Mouse (Mus musculus): ENCODE measurements around the gene Arid4b.
"Not testable (repeated sequence)": the region's sequence is repeated elsewhere in the genome, so short reads cannot be mapped to it uniquely, and the experiment has no call there.

The Arid4b gene

DNA sequence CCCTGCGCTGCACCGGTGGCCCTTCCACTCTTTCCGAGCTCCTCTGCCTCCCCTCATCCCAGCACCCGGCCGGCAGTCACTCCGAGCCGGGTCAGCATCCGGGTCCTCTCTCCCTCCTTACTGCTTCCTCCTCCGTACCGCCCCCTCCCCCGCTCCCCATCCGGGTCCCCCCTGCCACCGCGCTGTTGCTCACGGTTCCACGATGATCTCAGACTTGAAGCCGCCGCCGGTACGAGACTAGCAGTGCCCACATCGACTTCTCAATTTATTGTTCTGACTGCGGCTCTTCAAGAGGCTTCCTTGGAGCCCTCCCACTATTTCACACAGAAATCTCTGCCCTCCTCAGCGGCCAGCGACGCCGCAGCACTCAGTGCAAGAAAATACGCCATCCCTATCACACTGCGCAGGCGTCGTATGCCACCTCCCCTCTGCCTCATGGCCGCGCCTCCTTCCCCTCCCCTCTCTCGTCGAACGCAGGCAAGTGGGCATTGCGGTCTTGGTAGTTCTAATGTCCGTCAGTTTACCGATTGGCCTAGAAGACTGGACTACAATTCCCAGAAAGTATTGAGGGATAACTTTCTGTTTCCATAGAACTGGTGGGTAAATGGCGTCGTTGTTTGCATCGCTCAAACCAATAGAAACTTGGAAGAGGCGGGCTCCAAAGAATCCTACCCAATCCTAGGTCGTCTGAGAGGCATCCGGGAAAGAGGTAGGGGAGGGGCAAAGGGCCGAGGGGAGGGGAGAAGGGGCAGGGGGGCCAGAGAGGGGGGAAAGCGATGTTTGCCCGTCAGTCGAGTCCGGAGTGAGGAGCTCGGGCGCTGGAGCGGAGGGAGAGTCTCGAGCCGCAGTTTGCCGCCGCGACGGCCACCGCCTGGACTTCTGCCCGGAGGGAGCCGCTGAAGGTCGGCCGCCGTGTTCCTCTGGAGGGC lies at the start of gene Arid4b, which contains the start of gene Ggps1:
Gene Arid4b, plus strand, starts transcription at position 220 of the 929 bp plus-strand sequence.
Gene Ggps1, minus strand, starts transcription at position 476 of the 929 bp plus-strand sequence.
- in situ Hi-C loops (cut with MboI, MseI) = loop anchor here (25.0 kb wide), 1 partner anchor 476 kb away; the partner anchor contains the start of gene Lyst

DNA sequence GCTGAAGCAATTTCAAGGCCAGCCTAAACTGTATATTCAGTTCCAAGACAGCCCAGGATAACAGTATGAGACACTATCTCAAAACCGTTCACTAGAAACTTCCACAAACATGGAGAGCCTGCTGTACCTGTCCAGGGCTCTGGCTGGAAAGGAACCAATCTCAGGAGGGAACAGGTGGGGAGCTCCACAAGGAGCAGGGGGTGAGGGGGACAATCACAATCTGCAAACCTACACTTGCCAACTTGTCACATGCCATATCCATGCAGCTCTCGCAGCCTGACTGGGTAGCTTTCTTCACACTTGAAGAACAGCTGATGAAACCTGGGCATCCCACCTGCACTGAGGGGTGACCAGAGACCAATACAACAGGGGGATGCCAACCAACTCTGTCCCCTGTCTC lies 49.0 kb upstream of the Arid4b start:
- in situ Hi-C loops (cut with MboI, MseI) = no loop called here

DNA sequence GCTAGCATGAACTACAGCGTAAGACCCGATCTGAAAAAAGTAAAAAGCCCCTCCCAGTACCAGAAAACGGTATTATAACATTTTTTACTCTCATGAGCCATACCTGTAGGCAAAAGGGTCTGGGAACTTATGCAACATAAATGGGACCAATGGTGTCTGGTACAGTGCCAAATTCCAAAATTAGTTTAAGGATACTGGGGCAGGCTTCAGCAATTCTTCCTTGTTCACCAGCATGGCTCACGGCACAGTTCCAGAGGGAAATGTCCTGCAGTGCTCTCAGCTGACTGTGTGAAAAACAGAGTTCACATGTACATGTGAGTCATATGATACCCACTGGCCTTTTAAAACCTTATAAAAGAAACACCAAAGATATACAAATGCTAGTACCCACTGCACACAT lies 48.5 kb upstream of the Arid4b start:
- in situ Hi-C loops (cut with MboI, MseI) = no loop called here

DNA sequence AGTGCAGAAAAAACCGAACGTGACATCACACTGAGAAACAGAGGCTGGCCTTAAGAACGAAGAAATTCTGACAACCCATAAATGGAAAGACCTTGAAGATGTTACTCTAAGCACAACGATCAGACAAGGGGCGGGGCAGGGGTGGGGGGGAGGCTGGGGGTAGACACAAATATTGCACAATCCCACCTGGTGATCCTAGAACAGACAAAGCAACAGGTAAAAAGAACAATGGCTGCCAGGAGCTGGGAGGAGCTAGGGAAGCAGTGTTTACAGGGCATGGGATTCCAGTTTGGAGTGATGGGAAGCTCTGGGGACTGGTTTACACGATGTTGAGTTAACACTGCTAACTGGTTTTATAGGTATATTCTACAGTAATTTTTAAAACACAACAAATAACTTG lies 47.4 kb upstream of the Arid4b start:
- in situ Hi-C loops (cut with MboI, MseI) = no loop called here

DNA sequence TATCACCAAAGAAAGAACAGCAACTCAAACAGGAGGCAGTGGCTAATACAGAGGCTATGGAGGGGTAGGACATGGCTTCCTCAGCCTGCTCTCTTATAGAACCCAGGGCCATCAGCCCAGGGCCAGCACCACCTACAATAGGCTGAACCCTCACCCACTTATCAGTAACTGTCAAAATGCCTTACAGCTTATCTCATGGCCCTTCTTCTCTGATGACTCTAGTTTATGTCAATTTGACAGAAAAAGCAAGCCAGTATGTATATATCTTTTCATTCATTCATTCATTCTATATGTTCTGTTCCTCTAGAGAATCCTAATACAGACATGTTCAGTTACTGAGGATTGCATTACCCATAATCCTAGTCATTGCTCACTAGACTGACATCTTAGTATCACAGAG lies 44.7 kb upstream of the Arid4b start:
- in situ Hi-C loops (cut with MboI, MseI) = no loop called here

DNA sequence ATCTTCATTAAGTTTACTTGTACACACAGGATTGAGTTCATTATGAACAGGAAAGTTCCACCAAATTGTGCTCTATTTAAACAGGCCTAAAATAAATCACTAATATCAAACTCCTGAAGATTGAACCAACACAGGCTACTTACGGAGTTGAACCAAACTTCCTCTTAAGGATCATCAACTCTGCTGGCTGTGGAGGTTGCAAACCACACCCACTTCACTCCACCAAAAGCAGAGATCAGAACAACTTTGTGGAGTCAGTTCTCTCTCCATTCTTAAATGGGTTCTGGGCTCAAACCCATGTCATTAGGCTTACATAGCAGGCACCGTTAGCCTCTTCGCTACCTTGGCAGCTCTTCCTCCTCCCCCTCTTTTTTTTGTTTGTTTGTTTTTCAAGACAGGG lies 44.2 kb upstream of the Arid4b start:
- in situ Hi-C loops (cut with MboI, MseI) = no loop called here

DNA sequence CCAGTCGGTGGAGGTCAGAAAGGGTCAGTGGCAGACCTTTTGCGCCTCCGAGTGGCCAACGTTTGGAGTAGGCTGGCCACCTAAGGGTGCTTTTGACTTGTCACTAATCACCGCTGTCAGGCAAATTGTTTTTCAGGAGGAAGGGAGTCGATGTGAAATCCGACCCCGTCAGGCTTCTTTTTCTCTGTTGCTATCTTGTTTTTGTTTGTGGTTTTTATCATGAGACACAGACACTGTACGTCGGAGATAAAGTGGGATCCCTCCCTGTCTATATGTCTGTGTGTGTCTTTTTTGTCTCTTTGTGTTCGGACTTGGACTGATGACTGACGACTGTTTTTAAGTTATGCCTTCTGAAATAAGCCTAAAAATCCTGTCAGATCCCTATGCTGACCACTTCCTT lies 41.6 kb upstream of the Arid4b start:
- in situ Hi-C loops (cut with MboI, MseI) = not testable (repeated sequence)

DNA sequence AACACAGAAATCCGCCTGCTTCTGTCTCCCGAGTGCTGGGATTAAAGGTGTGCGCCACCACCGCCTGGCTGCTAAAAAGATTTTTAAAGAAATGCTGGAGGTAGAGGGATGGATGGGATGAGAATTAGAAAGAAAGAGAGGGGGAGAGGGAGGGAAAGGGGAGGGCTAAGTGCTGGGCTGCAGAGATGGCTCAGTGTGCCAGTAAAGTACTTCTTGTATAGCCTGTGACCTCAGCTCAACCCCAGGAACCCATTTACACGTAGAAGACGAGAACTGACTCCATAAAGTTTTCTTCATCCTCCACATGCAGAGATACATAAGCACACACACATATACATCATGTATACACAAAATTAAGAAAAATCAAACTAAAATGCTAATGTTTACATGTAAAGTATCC lies 37.5 kb upstream of the Arid4b start:
- in situ Hi-C loops (cut with MboI, MseI) = no loop called here

DNA sequence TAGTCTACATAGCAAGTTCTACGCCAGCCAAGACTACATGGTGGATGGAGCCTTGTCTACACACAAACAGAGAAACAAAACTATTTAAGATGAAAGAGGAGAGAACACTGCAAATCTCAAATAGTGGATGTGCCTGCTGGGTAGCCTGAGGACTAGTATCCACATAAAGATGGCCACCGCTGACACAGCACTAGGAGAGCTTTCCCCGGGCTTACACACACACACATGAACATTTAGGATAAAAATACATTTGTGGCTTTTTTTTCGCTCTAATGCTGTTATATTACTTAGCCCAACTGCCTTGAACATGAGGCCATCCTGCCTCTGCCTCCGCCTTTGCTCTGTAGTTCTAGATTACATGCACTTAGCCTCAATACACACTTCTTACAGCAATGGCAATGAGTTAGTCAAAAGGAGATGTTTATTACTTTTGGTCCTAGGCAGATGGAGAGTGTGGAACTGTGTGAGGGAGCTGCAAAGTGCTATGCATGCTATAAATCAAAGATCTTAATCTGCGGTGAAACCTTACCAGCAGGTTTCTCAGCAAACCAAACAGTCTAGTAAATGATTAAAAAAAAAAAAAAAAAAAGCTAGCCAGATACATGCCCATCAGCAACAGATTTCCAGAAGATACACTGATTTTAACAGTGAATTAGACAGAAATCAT lies 36.7 kb upstream of the Arid4b start:
- in situ Hi-C loops (cut with MboI, MseI) = no loop called here

DNA sequence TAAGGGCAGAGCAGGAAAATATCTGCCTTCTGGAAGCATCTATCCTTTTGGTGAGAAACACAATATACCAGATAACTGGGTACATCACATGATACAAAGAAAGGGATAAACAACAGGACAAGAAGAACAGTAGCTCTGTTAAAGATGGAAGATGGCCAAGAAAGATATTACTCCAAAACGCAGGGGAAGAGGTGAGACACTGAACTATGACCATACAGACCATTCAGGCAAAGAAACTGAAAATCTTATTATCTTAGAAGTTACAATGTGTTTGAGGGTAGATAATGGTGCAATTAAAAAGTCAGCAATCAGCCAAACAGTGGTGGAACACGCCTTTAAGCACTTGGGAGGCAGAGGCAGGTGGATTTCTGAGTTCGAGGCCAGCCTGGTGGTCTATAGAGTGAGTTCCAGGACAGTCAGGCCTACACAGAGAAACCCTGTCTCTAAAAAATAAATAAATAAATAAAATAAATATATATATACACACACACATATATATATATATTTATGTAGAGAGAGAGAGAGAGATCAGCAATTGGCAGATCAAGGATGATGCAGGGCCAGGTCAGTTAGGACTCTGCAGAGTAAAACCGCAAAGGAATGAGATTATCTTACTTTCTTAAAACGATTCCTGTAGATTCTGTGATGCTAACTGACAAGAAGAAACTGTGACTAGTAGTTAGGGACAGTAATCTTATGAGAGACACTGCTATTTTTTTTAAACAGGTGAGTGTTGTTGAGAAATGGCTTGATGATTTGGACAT lies 29.5 kb upstream of the Arid4b start:
- in situ Hi-C loops (cut with MboI, MseI) = no loop called here

DNA sequence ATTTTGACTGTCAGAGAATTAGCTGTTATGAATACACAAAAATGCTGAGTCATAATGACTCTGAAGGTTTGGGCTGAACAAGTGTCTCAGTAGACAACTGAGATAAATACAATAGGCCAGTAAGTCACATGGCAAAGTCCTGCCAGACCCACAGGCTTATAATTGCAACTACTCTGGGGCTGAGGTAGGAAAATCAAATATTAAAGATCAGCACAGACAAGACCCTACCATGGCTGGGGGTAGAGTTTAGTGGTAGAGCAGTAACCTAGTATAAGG lies 29.0 kb upstream of the Arid4b start:
- in situ Hi-C loops (cut with MboI, MseI) = no loop called here

DNA sequence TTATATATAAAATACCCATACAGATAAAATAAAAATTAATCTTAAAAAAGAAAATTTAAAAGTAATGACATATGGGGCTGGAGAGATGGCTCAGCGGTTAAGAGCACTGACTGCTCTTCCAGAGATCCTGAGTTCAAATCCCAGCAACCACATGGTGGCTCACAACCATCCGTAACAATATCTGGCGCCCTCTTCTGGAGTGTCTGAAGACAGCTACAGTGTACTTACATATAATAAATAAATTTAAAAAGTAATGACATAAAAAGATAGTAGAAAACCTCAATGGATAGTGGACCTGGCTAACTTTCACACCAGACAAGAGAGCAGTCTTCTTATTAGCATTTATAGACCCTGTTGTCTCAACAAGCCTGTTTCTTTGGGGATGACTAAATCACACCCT lies 27.7 kb upstream of the Arid4b start:
- in situ Hi-C loops (cut with MboI, MseI) = not testable (repeated sequence)

DNA sequence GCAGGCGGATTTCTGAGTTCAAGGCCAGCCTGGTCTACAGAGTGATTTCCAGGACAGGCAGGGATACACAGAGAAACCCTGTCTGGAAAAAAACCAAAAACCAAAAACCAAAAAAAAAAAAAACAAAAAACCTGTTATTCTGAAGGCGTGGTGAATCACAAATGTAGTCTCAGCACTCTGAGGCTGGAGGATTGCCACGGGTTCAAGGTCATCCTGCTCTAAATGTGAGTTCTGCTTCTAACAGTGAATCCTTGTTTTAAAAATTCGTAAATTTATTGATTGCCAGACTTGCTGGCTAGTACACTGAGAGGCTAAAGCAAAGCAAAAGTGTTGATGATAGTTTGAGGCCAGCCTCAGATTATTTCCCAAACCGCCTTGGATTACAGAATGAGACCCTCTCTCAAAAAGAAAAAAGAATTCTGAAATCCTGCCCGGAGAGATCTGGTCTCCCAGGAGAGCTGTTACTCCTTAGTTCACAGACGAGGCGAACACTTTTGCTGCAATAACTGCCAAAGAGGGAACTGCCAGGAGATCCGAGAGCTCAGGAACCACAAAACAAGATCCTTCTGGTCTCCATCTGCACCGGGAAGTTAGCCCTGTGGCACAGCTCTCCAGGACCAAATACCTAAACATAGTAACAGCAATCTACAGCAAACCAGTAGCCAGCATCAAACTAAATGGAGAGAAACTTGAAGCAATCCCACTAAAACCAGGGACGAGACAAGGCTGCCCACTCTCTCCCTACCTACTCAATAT lies 27.0 kb upstream of the Arid4b start:
- in situ Hi-C loops (cut with MboI, MseI) = no loop called here

DNA sequence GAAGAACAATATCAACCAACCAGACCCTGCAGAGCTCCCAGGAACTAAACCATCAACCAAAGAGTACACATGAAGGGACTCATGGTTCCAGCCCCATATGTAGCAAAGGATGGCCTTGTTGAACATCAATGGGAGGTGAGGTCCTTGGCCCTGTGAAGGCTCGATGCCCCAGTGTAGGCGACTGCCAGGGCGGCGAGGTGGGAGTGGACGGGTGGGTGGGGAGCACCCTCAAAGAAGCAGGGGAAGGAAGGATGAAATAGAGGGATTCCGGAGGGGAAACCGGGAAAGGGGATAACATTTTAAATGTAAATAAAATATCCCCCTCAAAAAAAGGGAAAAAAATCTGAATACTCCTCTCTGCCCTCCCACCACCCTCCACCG lies 24.1 kb upstream of the Arid4b start:
- in situ Hi-C loops (cut with MboI, MseI) = no loop called here

DNA sequence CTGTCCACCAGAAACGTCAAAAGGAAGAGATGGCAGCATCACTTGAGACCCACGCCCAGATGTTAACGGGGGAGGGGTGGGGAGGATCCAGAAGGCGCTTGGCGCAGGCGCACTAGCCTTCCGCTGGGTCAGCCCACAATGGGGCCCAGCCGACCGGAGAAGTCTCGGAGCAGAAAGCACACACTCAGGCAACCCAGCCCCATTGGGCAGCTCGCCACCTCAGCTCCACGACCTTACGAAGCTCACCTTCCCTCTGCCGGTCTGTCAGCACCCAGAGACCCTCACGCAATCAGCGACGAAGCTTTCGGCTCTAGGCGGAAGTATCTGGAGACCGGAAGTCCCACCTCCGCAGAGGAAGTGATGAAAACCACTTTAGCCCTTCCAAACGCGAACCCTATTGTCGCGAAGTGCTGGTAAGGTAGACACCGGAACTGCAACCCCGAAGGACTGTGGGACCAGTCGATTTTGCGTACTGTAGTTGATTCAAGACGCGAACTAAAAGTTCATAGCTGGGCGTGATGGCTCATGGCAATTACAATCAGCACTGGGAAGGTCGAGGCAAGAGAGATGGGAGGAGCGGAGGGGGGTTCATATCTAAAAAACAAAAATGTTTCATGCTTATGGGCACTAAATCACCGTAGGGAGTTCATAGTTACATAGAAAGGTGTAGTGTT lies 23.6 kb upstream of the Arid4b start, which contains the start of gene Tbce:
Gene Tbce, minus strand, starts transcription at position 347 of the 674 bp plus-strand sequence.
- in situ Hi-C loops (cut with MboI, MseI) = no loop called here

DNA sequence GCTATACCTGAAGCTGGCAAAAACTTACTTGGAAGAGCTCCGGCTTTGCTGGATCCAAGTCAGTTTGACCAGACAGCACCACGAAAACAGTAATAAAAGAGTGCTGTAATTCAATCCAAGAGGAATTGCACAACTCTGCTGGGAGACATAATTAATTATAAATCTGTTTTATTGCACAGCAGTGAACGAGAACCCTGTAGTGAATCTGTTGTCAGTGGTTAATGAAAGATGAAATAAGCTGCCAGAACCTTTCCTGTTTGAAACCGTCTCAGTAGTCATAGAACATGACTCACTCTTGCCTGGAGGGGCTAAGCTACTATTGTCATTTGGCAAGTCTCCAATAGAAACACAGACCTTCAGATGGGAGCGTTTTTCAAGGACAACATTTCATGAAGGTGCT lies 22.8 kb upstream of the Arid4b start:
- in situ Hi-C loops (cut with MboI, MseI) = no loop called here

DNA sequence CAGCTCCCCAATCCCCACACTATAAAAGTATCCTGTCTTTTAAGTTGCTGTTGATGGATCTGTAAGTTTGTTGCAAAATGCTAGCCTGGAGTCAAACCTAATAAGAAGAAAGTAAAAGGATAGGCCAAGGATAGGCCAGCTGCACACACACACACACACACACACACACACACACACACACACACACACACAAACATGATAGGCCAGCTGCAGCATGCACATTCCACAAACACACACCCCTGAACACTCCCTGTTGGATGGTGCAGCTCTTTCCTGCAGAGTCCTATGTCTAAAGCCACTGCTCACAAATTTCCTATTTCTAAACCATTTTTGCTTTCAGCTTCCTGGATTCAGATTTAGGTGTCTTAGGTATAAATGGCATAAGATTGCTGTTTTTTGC lies 19.2 kb upstream of the Arid4b start:
- in situ Hi-C loops (cut with MboI, MseI) = no loop called here

DNA sequence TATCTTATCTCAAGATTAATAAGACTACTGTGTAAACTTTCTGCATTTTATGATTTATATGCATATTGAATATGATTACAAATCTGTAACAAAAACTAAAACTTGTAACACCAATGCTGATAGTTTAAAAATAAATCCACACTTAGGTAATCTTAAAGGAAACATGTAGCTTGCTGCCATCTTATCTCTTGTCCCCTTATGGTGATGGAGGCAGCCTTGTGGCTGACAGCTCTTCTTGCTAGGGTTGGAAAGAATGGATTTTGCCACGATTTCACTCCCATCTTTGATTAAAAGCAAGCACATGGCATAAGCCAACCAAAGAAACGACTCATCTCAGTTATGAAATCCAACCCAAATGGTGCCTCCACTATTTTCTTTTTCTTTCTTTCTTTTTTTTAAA lies 18.5 kb upstream of the Arid4b start:
- in situ Hi-C loops (cut with MboI, MseI) = no loop called here

DNA sequence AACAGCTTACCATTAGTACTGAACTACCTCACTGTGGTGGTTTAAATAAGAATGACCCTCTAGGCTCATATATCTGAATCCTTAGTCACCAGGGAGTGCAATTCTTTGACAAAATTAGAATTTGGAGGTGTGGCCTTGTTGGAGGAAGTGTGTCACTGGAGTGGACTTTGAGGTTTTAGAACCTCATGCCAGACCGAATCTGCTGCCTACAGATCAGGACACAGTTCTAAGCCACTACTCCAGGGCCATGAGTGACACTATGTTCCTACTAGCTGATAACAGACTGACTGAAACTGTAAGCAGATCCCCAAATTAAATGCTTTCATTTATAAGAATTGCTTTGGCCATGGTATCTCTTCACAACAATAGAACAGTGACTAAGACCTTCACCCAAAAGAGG lies 13.2 kb upstream of the Arid4b start:
- in situ Hi-C loops (cut with MboI, MseI) = loop anchor here (10.0 to 25.0 kb wide), 2 partner anchors 85 to 463 kb away; partner anchors contain the start of gene Lyst

DNA sequence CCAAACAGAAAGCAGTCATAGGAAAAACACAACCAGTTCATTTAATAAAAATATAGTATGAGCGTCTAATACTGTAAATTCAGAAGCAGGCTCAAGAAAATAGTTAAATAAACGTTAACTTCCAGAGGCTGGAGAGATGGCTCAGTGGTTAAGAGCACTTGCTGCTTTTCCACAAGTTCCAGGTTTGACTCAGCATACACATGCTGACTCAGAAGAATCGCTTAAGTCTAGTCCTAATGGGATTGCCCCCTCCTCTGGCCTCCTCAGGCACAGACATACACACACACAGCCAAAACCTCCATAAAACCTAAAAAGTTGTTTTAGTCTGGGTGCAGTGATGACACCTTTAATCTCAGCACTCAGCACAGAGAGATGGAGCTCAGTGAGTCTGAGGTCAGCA lies 6.2 kb upstream of the Arid4b start:
- in situ Hi-C loops (cut with MboI, MseI) = loop anchor here (10.0 to 25.0 kb wide), 2 partner anchors 92 to 470 kb away; partner anchors contain the start of gene Lyst

DNA sequence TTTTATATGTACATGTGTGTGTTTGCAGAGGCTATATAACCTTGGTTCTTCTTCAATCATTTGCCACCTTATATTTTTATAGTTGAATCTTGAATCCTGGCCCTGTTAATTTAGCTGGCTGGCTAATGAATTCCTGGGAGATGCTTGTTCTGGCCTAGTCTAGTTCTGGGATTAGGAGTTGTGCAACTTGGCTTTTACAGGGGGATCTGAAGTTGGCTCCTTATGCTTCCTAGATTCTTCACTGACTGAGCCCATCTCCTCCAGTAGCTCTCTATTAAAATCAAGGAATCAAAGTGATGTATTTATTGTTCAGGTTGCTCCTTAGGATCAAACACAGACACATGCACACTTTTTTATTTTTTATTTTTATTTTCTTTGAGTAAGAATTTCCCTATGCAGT lies 3.5 kb upstream of the Arid4b start:
- in situ Hi-C loops (cut with MboI, MseI) = loop anchor here (10.0 to 25.0 kb wide), 2 partner anchors 95 to 472 kb away; partner anchors contain the start of gene Lyst

All from regulatory T cell (primary cell).